Mouse (Mus musculus): ENCODE data around the gene Reep1.
"Not testable (repeated sequence)": the region's sequence is repeated elsewhere in the genome, so short reads cannot be mapped to it uniquely, and the experiment has no call there.

Gene Reep1

GRCm38 (mm10) chr6:71831581-71831960 is 124.2 kb downstream of the Reep1 start:
- intact Hi-C loops (cut with DNase I) = no loop called here

- intact Hi-C loops (cut with DNase I) = no loop called here
These were observed 129.4 kb downstream of the Reep1 start for GRCm38 (mm10) chr6:71836811-71837210.

- intact Hi-C loops (cut with DNase I) = no loop called here
These were observed 132.5 kb downstream of the Reep1 start for GRCm38 (mm10) chr6:71839815-71840214.

- intact Hi-C loops (cut with DNase I) = no loop called here
These were observed 133.4 kb downstream of the Reep1 start for GRCm38 (mm10) chr6:71840597-71841290.

- intact Hi-C loops (cut with DNase I) = not testable (repeated sequence)
These were observed 139.5 kb downstream of the Reep1 start for GRCm38 (mm10) chr6:71846906-71847305.

All from adrenal gland (tissue).